Mouse (Mus musculus) heart, embryonic 11.5 days (tissue): ENCODE data around the gene Glis1. TPM values are rescaled to one million over a fixed set of nuclear protein-coding genes. Genes with fewer than 3 reads are reported as not detected.

ENCODE experiments used
- ATAC-seq: fragments of 200-750 bp; cut with Nextera tagmentation; replicated peaks from 2 replicates; pipeline ENCODE4 v1.8.0; 2017; ENCODE audit warnings: moderate library complexity; ENCODE audit not compliant: insufficient number of reproducible peaks, low FRiP score, low TSS enrichment
- H3K27ac ChIP-seq: fragments of 300-500 bp; sonication (generic); 2 replicates; pipeline ENCODE4 v1.5.1; 2014; ENCODE audit warnings: mild to moderate bottlenecking, low read depth, low read length
- H3K27me3 ChIP-seq: fragments of 300-500 bp; sonication (generic); 2 replicates; pipeline ENCODE4 v1.6.1; 2014; ENCODE audit warnings: mild to moderate bottlenecking, low read length, mixed read lengths; ENCODE audit not compliant: control insufficient read depth, insufficient read depth
- H3K36me3 ChIP-seq: fragments of 300-500 bp; sonication (generic); 2 replicates; pipeline ENCODE4 v1.6.1; 2014; ENCODE audit warnings: mild to moderate bottlenecking, low read length, moderate library complexity, mixed read lengths; ENCODE audit not compliant: control insufficient read depth, insufficient read depth
- H3K4me1 ChIP-seq: fragments of 300-500 bp; sonication (generic); 2 replicates; pipeline ENCODE4 v1.6.1; 2014; ENCODE audit warnings: low read length; ENCODE audit not compliant: control insufficient read depth, insufficient read depth
- H3K4me2 ChIP-seq: fragments of 300-500 bp; sonication (generic); 2 replicates; pipeline ENCODE4 v1.6.1; 2014; ENCODE audit warnings: mild to moderate bottlenecking, moderate library complexity
- H3K4me3 ChIP-seq: fragments of 300-500 bp; sonication (generic); 2 replicates; pipeline ENCODE4 v1.5.1; 2014; ENCODE audit warnings: low read depth, low read length
- H3K9ac ChIP-seq: fragments of 300-500 bp; sonication (generic); 2 replicates; pipeline ENCODE4 v1.6.1; 2014; ENCODE audit warnings: mild to moderate bottlenecking, low read depth, low read length, moderate library complexity
- H3K9me3 ChIP-seq: fragments of 300-500 bp; sonication (generic); replicated peaks from 2 replicates; pipeline ENCODE4 v1.6.1; 2016; ENCODE audit warnings: low read length; ENCODE audit not compliant: control insufficient read depth
- WGBS: fragments of 180-500 bp; shearing (Covaris S2); extraction: QIAGEN DNeasy Blood & Tissue Kit; methylation state at CpG from one replicate; pipeline ENCODE4 v1.1.7; 2014; ENCODE audit not compliant: insufficient replicate concordance; 5-methylcytosine and 5-hydroxymethylcytosine counted together
- polyA plus RNA-seq: library from polyadenylated mRNA; unstranded; fragments of >200 nt; fragmentation: Nextera tagmentation; extraction: Ambion mirVana; gene quantifications from 2 replicates; pipeline ENCODE4 v1.2.1, GENCODE M21; 2014

Glis1 gene
- 0.80 and 0.94 TPM in 2 replicates for polyA plus RNA-seq

- peak within 1 kb of the TSS; percentile 99 for H3K4me2 ChIP-seq
- H3K9ac ChIP-seq = peak within 1 kb of the TSS; percentile 50; the same call in 1 of the 2 replicates
- peak within 1 kb of the TSS; percentile 65 for H3K4me3 ChIP-seq
- H3K27me3 ChIP-seq = peaks cover 68% of the 10 kb centered on the region
- under 1% methylated on average over 93 of the region's 112 CpGs for WGBS
- H3K27ac ChIP-seq = no peak within 1 kb of the TSS
- no peaks in the 10 kb centered on the region for H3K9me3 ChIP-seq
- H3K36me3 ChIP-seq = no peaks in the 10 kb centered on the region
- peak; percentile 87 for ATAC-seq
- H3K4me1 ChIP-seq = peaks cover 11% of the 10 kb centered on the region; the same call in 1 of the 2 replicates
These were observed at the start of gene Glis1 for GRCm38 (mm10) chr4:107434356-107435237. Glis1 (plus strand) TSS chr4:107434591.

GRCm38 (mm10) chr4:107387038-107387437 lies 47.4 kb upstream of the Glis1 start:
- H3K36me3 ChIP-seq = peaks cover 50% of the 10 kb centered on the region
- H3K4me3 ChIP-seq = no peak overlapping the region
- 95% methylated on average over 4 of the region's 4 CpGs for WGBS

GRCm38 (mm10) chr4:107387465-107387864 lies 46.9 kb upstream of the Glis1 start:
- Histone ChIP-seq H3K4me2 (no peak overlapping the region), H3K27me3 (no peaks in the 10 kb centered on the region), H3K36me3 (peaks cover 52% of the 10 kb centered on the region), H3K9ac (no peak overlapping the region), H3K9me3 (no peaks in the 10 kb centered on the region), H3K27ac (no peak overlapping the region), H3K4me3 (no peak overlapping the region), H3K4me1 (no peaks in the 10 kb centered on the region)
- no peak for ATAC-seq
- WGBS = 93% methylated on average over 8 of the region's 8 CpGs

More at GRCm38 (mm10) chr4:107387038-107387437, 47.4 kb upstream of the Glis1 start:
- H3K9ac ChIP-seq = no peak overlapping the region
- ATAC-seq = no peak
- H3K27me3 ChIP-seq = no peaks in the 10 kb centered on the region
- no peak overlapping the region for H3K27ac ChIP-seq
- H3K4me1 ChIP-seq = no peaks in the 10 kb centered on the region
- H3K9me3 ChIP-seq = no peaks in the 10 kb centered on the region
- H3K4me2 ChIP-seq = no peak overlapping the region

GRCm38 (mm10) chr4:107388291-107388690 lies 46.1 kb upstream of the Glis1 start:
- H3K27me3 ChIP-seq = no peaks in the 10 kb centered on the region
- no peak overlapping the region for H3K9ac ChIP-seq
- no peak overlapping the region for H3K27ac ChIP-seq
- no peak overlapping the region for H3K4me2 ChIP-seq
- 95% methylated on average over 2 of the region's 2 CpGs for WGBS
- peaks cover 50% of the 10 kb centered on the region for H3K36me3 ChIP-seq
- no peaks in the 10 kb centered on the region for H3K4me1 ChIP-seq
- H3K9me3 ChIP-seq = no peaks in the 10 kb centered on the region
- no peak for ATAC-seq
- H3K4me3 ChIP-seq = no peak overlapping the region

GRCm38 (mm10) chr4:107389345-107389744 lies 45.0 kb upstream of the Glis1 start:
- Histone ChIP-seq H3K9ac (no peak overlapping the region), H3K4me1 (no peaks in the 10 kb centered on the region), H3K9me3 (no peaks in the 10 kb centered on the region), H3K4me3 (no peak overlapping the region), H3K36me3 (peaks cover 52% of the 10 kb centered on the region), H3K27me3 (no peaks in the 10 kb centered on the region), H3K4me2 (no peak overlapping the region), H3K27ac (no peak overlapping the region)
- ATAC-seq = no peak
- 91% methylated on average over 3 of the region's 3 CpGs for WGBS

- ATAC-seq = no peak
- H3K4me3 ChIP-seq = no peak overlapping the region
- no peaks in the 10 kb centered on the region for H3K4me1 ChIP-seq
- H3K4me2 ChIP-seq = no peak overlapping the region
- no peak overlapping the region for H3K9ac ChIP-seq
- H3K27me3 ChIP-seq = no peaks in the 10 kb centered on the region
- peaks cover 33% of the 10 kb centered on the region for H3K36me3 ChIP-seq
- WGBS = 99% methylated on average over 2 of the region's 2 CpGs
- H3K9me3 ChIP-seq = no peaks in the 10 kb centered on the region
- H3K27ac ChIP-seq = no peak overlapping the region
These were observed 40.6 kb upstream of the Glis1 start for GRCm38 (mm10) chr4:107393771-107394170.

- H3K4me3 ChIP-seq = no peak overlapping the region
- no peak overlapping the region for H3K9ac ChIP-seq
- no peak overlapping the region for H3K27ac ChIP-seq
- no peak for ATAC-seq
- H3K27me3 ChIP-seq = 0 out of 2 replicates have a peak, but pooled peaks cover 2% of the 10 kb centered on the region
- H3K4me1 ChIP-seq = no peaks in the 10 kb centered on the region
- H3K9me3 ChIP-seq = no peaks in the 10 kb centered on the region
- no peak overlapping the region for H3K4me2 ChIP-seq
- WGBS = 76% methylated on average over 4 of the region's 4 CpGs
- 0 out of 2 replicates have a peak, but pooled peaks cover 2% of the 10 kb centered on the region for H3K36me3 ChIP-seq
These were observed 14.2 kb upstream of the Glis1 start for GRCm38 (mm10) chr4:107420202-107420601.

GRCm38 (mm10) chr4:107421711-107422110 lies 12.7 kb upstream of the Glis1 start:
- 4% methylated on average over 14 of the region's 14 CpGs for WGBS
- Histone ChIP-seq H3K27me3 (0 out of 2 replicates have a peak, but pooled peaks cover 4% of the 10 kb centered on the region), H3K36me3 (no peaks in the 10 kb centered on the region), H3K9me3 (no peaks in the 10 kb centered on the region), H3K27ac (no peak overlapping the region), H3K9ac (no peak overlapping the region), H3K4me1 (no peaks in the 10 kb centered on the region), H3K4me3 (peak overlapping the region; percentile 27), H3K4me2 (peak overlapping the region; percentile 63)
- ATAC-seq = no peak
